Mouse (Mus musculus): ENCODE measurements around the gene Fam207a. TPM values are rescaled to one million over a fixed set of nuclear protein-coding genes. Genes with fewer than 3 reads are reported as not detected.

Gene Fam207a
- polyA plus RNA-seq, 1 experiment from 2014 or later = 39.1 TPM

DNA sequence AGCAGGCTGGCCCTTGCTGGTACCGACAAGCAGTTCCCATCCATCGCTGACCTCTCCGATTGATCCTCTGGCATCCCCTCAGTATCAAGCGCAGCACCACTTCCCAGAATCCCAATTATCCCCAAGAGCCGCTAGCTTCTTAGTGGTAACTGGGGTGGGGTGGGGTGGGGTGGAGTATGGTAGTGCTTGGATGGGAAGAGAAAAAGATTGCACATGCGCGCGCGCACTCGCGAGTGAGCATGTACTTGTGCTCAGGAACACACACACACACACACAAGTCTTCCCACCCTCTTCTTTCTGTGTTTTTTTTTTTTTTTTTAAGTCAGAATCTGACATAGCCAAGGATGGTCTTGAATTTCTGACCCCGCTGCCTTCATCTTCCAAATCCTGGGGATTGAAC lies 7.2 kb upstream of the Fam207a start:
- Histone ChIP-seq H3K27me3 (replicated peaks; ENCODE audit: control insufficient read depth, insufficient read depth, low read length) (no peaks in the 10 kb centered on the region), H3K9me3 (ENCODE audit: control insufficient read depth, low read length) (no peaks in the 10 kb centered on the region), H3K9ac (ENCODE audit: low read length) (no peak overlapping the region; the same call in 1 of the 2 replicates), H3K36me3 (ENCODE audit: control insufficient read depth, insufficient read depth, low read length) (no peaks in the 10 kb centered on the region), H3K4me2 (ENCODE audit: low read length) (peak overlapping the region; percentile 47), H3K27ac (ENCODE audit: low read depth) (no peak overlapping the region), H3K4me3 (ENCODE audit: low read depth, low read length) (0 out of 2 replicates have a peak overlapping the region, but pooled peaks have one; percentile 21), H3K4me1 (replicated peaks; ENCODE audit: control insufficient read depth, insufficient read depth, low read length) (peaks cover 3% of the 10 kb centered on the region; the same call in 1 of the 2 replicates)
- ATAC-seq (replicated peaks; ENCODE audit: low FRiP score, low TSS enrichment, low read depth) = no peak
- 54% methylated on average over 12 of the region's 12 CpGs for WGBS
- no peak for DNase-seq (ENCODE audit: low spot score)

DNA sequence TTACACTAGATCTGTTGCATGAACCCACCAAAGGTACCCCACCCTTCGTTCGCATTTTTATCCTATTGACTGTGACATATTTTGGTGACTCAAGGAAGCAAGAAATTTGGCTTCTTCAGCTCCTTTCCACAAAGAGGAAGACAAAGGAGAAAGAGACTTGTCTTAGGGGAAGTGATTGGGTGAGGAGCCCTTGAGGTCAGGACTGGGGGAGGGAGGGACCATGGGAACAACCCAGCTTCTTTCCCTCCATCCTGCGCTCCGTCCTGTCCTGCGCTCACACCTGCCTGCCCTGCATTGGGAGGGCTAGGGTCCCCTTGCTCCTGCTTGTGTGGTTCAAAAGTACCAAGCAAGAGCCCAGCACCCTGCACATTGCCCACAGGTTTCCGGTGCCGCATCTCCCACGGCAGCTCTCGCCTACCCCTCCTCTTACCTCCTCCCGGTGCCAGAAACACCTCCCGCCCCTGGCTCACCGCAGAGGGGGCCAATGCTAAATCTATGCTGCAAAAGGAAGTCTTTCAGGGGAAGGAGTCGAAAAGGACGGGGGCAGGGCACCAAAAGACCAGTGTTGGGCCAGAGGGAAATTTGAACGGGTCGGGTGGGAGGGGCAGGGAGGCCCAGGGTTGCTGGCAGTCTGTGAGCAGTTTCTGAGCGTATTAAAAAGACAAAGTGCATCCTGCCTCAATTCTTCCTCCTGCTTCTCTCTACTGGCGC lies 6.6 kb upstream of the Fam207a start:
- 20% methylated on average over 18 of the region's 18 CpGs for WGBS
- DNase-seq (ENCODE audit: low spot score) = peak; percentile 61
- peaks cover 3% of the 10 kb centered on the region; the same call in 1 of the 2 replicates for H3K4me1 ChIP-seq (replicated peaks; ENCODE audit: control insufficient read depth, insufficient read depth, low read length)

DNA sequence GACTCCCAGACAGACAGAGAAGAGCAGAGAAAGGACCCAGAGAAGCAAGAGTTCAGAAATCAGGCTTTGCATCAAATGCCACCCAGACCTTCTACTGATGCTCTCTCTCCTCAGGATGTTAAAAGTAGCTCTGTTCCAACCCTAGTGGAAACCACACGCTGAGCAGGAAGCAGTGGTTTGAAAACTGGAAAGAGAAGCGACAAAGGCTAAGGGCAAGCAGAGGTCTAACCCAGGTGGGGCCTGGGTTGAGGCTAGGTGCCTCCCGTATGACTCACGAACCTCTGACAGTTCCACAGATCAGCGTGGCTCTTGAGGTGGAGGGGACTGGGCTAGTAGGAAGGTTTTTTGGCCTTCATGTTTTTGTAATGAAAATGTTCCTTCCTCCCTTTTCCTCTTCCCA lies 4.9 kb upstream of the Fam207a start:
- no peak for DNase-seq (ENCODE audit: low spot score)

More for the DNA sequence above, 6.6 kb upstream of the Fam207a start:
- Histone ChIP-seq H3K9ac (ENCODE audit: low read length) (no peak overlapping the region; the same call in 1 of the 2 replicates), H3K9me3 (ENCODE audit: control insufficient read depth, low read length) (no peaks in the 10 kb centered on the region), H3K27ac (ENCODE audit: low read depth) (no peak overlapping the region), H3K27me3 (replicated peaks; ENCODE audit: control insufficient read depth, insufficient read depth, low read length) (no peaks in the 10 kb centered on the region), H3K36me3 (ENCODE audit: control insufficient read depth, insufficient read depth, low read length) (no peaks in the 10 kb centered on the region), H3K4me2 (ENCODE audit: low read length) (peak overlapping the region; percentile 47), H3K4me3 (ENCODE audit: low read depth, low read length) (peak overlapping the region; percentile 21)
- ATAC-seq (replicated peaks; ENCODE audit: low FRiP score, low TSS enrichment, low read depth) = no peak

DNA sequence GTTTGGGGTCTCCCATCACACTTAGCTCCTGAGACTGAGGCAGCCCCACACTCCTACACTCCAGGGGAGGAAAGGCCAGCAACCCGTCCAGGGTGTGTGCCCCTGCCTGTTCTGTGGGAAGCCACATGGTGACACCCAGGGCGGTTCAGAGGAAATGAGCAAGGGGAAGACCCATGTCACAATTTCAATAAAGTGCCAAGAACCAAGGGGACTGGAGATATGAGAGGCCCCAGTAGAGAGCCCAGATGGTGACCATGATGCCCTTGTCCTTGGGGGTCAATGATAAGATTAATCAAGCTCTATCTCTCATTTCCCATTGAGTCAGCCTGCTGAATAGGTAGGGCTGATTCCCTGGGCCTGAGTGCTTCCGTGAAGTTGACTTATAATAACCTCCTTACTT lies 3.6 kb upstream of the Fam207a start:
- WGBS = 75% methylated on average over 3 of the region's 3 CpGs
- no peak overlapping the region for H3K4me2 ChIP-seq (ENCODE audit: low read length)

More for the DNA sequence above, 4.9 kb upstream of the Fam207a start:
- Histone ChIP-seq H3K4me3 (ENCODE audit: low read depth, low read length) (no peak overlapping the region), H3K9ac (ENCODE audit: low read length) (no peak overlapping the region), H3K27me3 (replicated peaks; ENCODE audit: control insufficient read depth, insufficient read depth, low read length) (no peaks in the 10 kb centered on the region), H3K4me1 (replicated peaks; ENCODE audit: control insufficient read depth, insufficient read depth, low read length) (peaks cover 13% of the 10 kb centered on the region), H3K4me2 (ENCODE audit: low read length) (no peak overlapping the region), H3K27ac (ENCODE audit: low read depth) (no peak overlapping the region), H3K9me3 (ENCODE audit: control insufficient read depth, low read length) (no peaks in the 10 kb centered on the region), H3K36me3 (ENCODE audit: control insufficient read depth, insufficient read depth, low read length) (no peaks in the 10 kb centered on the region)
- 82% methylated on average over 5 of the region's 5 CpGs for WGBS
- ATAC-seq (replicated peaks; ENCODE audit: low FRiP score, low TSS enrichment, low read depth) = no peak

DNA sequence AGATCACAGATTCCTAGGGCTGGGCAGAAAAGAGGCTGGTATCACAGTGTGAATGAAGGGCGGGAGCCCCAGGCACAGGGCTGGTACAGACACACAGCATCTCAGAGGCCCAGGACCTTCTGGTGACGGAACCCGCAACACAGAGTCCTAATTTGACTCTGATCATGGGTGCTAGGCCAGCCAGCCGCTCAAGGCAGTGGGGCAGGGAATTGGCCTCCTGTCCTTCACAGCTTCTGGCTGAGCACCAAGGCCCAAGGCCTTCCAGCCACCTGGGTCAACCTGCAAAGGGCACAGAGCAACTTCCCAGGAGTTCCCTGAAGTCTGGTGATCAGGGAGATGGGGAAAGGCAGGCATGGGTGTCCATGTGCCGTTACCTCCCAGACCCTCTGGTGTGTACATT lies 2.2 kb upstream of the Fam207a start:
- Histone ChIP-seq H3K4me2 (ENCODE audit: low read length) (no peak overlapping the region), H3K36me3 (ENCODE audit: control insufficient read depth, insufficient read depth, low read length) (peaks cover 10% of the 10 kb centered on the region), H3K4me3 (ENCODE audit: low read depth, low read length) (no peak overlapping the region), H3K9ac (ENCODE audit: low read length) (no peak overlapping the region), H3K4me1 (replicated peaks; ENCODE audit: control insufficient read depth, insufficient read depth, low read length) (peaks cover 20% of the 10 kb centered on the region), H3K27ac (ENCODE audit: low read depth) (no peak overlapping the region), H3K9me3 (ENCODE audit: control insufficient read depth, low read length) (no peaks in the 10 kb centered on the region), H3K27me3 (replicated peaks; ENCODE audit: control insufficient read depth, insufficient read depth, low read length) (no peaks in the 10 kb centered on the region)
- no peak for DNase-seq (ENCODE audit: low spot score)
- no peak for ATAC-seq (replicated peaks; ENCODE audit: low FRiP score, low TSS enrichment, low read depth)
- 90% methylated on average over 5 of the region's 5 CpGs for WGBS

More for the DNA sequence above, 3.6 kb upstream of the Fam207a start:
- Histone ChIP-seq H3K27me3 (replicated peaks; ENCODE audit: control insufficient read depth, insufficient read depth, low read length) (no peaks in the 10 kb centered on the region), H3K9ac (ENCODE audit: low read length) (no peak overlapping the region), H3K36me3 (ENCODE audit: control insufficient read depth, insufficient read depth, low read length) (peaks cover under 1% of the 10 kb centered on the region; the same call in 1 of the 2 replicates), H3K4me3 (ENCODE audit: low read depth, low read length) (no peak overlapping the region), H3K4me1 (replicated peaks; ENCODE audit: control insufficient read depth, insufficient read depth, low read length) (peaks cover 21% of the 10 kb centered on the region), H3K9me3 (ENCODE audit: control insufficient read depth, low read length) (no peaks in the 10 kb centered on the region), H3K27ac (ENCODE audit: low read depth) (no peak overlapping the region)
- ATAC-seq (replicated peaks; ENCODE audit: low FRiP score, low TSS enrichment, low read depth) = no peak
- no peak for DNase-seq (ENCODE audit: low spot score)

DNA sequence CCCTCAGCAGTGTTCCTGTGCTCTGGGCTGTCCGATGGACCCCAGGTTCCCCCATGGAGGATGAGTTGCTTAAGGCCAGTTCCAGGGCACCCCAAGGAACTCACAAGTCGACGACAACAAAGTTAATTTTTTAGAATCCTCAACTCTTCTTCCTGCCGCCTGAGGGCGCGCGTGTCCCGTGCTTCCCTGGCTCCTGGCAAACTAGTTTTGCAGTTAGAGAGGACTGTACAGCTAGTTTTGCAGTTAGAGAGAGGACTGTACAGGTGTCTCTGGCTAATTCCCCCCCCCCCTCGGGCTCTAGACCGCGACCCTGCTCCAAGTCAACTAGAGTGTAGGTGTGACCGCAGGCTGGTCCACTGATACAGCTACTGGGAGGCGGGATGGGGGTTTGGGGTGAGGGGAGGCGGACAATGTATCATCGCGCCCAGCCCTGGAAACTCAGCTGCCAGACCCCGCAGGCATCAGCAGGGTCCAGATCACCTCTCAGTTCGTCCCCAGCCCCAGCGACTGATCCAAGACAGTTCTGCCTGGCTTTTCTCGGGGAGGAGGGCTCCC lies 1.6 kb upstream of the Fam207a start:
- DNase-seq (ENCODE audit: low spot score) (peak; percentile 83), ATAC-seq (replicated peaks; ENCODE audit: low FRiP score, low TSS enrichment, low read depth) (0 out of 2 replicates have a peak, but pooled peaks have one; percentile 26)
- 20% methylated on average over 20 of the region's 20 CpGs for WGBS
- Histone ChIP-seq H3K9me3 (ENCODE audit: control insufficient read depth, low read length) (no peaks in the 10 kb centered on the region), H3K36me3 (ENCODE audit: control insufficient read depth, insufficient read depth, low read length) (peaks cover 17% of the 10 kb centered on the region), H3K4me3 (ENCODE audit: low read depth, low read length) (no peak overlapping the region), H3K27me3 (replicated peaks; ENCODE audit: control insufficient read depth, insufficient read depth, low read length) (no peaks in the 10 kb centered on the region), H3K4me2 (ENCODE audit: low read length) (peak overlapping the region; percentile 96), H3K4me1 (replicated peaks; ENCODE audit: control insufficient read depth, insufficient read depth, low read length) (peaks cover 18% of the 10 kb centered on the region), H3K9ac (ENCODE audit: low read length) (no peak overlapping the region), H3K27ac (ENCODE audit: low read depth) (no peak overlapping the region)

DNA sequence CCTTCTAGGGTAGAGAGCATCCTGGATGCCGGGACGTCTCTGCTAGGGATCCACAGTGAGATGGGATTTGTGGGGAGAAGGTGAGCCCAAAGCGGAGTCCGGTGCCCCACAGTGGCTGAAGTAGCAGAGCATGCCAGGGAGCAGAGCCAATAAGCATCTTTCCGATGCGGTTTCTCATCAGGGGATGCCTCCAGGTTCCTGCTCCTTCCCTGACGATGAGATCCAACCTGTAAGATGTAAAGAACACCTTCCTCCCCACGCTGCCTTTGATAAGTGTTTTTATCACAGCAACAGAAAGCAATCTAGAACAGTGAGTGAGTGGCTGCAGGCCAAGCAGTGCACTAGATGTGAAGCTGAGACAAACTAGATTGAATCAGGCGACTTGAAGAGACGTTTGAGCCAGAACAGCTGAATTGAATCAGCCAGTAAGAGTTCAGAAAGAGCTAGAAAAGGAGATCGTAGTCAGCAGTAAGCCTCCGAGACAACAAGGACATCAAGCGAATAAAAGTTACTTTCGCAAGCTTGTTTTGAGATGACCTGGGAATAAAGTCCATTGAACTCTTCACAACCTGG lies 880 bp upstream of the Fam207a start:
- Histone ChIP-seq H3K4me1 (replicated peaks; ENCODE audit: control insufficient read depth, insufficient read depth, low read length) (peaks cover 18% of the 10 kb centered on the region), H3K36me3 (ENCODE audit: control insufficient read depth, insufficient read depth, low read length) (peaks cover 23% of the 10 kb centered on the region), H3K4me2 (ENCODE audit: low read length) (peak overlapping the region; percentile 96), H3K27me3 (replicated peaks; ENCODE audit: control insufficient read depth, insufficient read depth, low read length) (no peaks in the 10 kb centered on the region), H3K9ac (ENCODE audit: low read length) (peak overlapping the region; percentile 82), H3K9me3 (ENCODE audit: control insufficient read depth, low read length) (no peaks in the 10 kb centered on the region), H3K4me3 (ENCODE audit: low read depth, low read length) (peak overlapping the region; percentile 83), H3K27ac (ENCODE audit: low read depth) (peak overlapping the region; percentile 80; the same call in 1 of the 2 replicates)
- ATAC-seq (replicated peaks; ENCODE audit: low FRiP score, low TSS enrichment, low read depth) (peak; percentile 9; the same call in 1 of the 2 replicates), DNase-seq (ENCODE audit: low spot score) (no peak)
- WGBS = 45% methylated on average over 14 of the region's 14 CpGs

DNA sequence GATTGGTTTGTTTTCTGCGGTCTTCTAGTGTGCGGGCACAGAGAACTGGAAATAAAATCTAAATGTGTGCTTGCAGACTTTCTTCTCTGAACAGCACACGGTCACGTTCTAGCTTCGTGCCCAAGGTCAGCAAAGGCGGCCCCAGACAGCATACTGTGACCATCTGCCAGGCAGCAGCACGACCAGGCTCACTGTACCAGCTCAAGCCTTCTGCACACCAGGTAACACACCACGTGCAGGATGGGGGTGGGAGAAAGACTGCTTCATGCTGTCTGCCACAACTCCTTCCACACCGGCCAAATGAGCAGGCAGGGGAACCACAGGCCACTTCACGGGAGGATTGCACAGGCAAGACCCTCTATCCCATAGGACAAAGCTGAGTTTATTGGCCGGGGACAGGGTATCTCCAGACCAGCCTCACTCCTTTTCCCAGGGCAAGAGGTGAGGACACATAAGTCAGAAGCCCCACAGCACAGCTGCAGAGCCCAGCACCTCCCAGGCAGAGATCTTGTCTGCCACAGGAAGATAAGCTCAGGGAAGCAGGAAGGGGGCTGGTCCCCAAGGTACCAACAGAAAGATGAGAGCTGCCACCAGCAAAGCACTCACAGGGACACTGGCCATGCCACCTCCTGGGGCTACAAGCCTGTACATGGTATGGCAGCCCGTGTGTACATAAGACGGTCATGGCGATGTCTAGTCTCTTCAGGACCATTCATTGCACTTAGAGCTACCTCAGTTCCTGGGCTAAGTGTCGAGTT lies 5.2 kb downstream of the Fam207a start:
- DNase-seq (ENCODE audit: low spot score) (no peak), ATAC-seq (replicated peaks; ENCODE audit: low FRiP score, low TSS enrichment, low read depth) (no peak)
- Histone ChIP-seq H3K4me3 (ENCODE audit: low read depth, low read length) (no peak overlapping the region), H3K4me1 (replicated peaks; ENCODE audit: control insufficient read depth, insufficient read depth, low read length) (peaks cover 13% of the 10 kb centered on the region), H3K27ac (ENCODE audit: low read depth) (no peak overlapping the region), H3K36me3 (ENCODE audit: control insufficient read depth, insufficient read depth, low read length) (peaks cover 72% of the 10 kb centered on the region), H3K9ac (ENCODE audit: low read length) (no peak overlapping the region), H3K9me3 (ENCODE audit: control insufficient read depth, low read length) (no peaks in the 10 kb centered on the region), H3K27me3 (replicated peaks; ENCODE audit: control insufficient read depth, insufficient read depth, low read length) (no peaks in the 10 kb centered on the region), H3K4me2 (ENCODE audit: low read length) (no peak overlapping the region)
- 84% methylated on average over 15 of the region's 15 CpGs for WGBS

Data from intestine, embryonic 14.5 days (tissue).